16 mouse cellular contexts compared by ENCODE assay signal in the genomic region with DNA sequence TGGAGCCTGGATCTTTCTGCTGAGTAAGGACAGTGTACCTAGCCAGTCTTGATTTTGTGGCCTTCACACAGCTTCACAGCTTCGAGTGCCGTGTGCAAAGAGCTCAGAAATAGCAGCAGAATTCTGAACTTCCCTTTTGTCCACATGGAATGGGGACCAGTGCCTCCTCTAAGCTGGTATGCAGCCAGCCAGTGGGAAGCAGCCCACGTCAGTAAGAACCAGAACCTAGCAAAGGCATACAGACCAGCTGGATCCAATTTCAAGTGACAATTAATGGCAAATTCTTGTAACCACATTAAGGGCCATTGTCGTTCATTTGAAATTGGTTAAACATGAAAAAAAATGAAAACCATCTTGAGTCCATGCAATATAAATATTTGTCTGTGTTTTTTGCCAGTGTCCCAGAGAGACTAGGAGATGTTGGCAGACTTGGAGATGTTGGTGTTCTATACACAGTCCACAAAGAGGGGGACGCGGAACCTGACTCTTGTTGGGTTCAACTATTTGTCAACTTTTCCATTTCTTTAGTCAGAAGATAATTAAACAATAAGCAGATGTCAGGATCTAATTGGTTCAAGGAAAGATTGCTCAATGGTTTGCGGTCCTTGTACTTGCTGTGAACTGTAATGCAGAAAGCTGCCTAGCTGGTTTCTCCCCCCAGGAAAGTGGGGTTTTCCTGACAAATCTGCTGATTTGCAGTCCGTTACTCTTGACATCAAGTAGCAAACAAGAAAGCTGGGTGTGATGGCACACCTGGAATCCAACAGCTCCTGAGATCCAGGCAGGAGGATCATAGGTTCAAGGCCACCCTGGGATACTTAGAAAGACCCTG.
A peak's percentile ranks its signal among the peaks of the same experiment; 100 is the strongest.
DNase-seq lines count a peak whose midpoint lies in the region; ATAC-seq and TF ChIP-seq lines count a peak whose summit lies in the region.
"Had no signal": no experiment of that assay in that cellular context is flagged by ENCODE, and none has a peak within 500 bp of the region (broad histone marks: within the 10 kb centered on the region; RNA-seq: fewer than 3 reads in every experiment).

No protein-coding gene starts in this region.

- H3K27me3 ChIP-seq in embryonic facial prominence, embryonic 15.5 days = peaks cover 9% of the 10 kb centered on the region; the same call in 1 of the 2 replicates
- H3K27me3 ChIP-seq in lung, embryonic 14.5 days (ENCODE audit: insufficient read depth, low read length) = no peaks in the 10 kb centered on the region
- no peaks in the 10 kb centered on the region for H3K27me3 ChIP-seq in midbrain, embryonic 11.5 days (ENCODE audit: control insufficient read depth, insufficient read depth, low read length)
- H3K27me3 ChIP-seq: neural tube, embryonic 12.5 days had no signal

- no peak overlapping the region for H3K27ac ChIP-seq in embryonic facial prominence, embryonic 15.5 days (replicated peaks)
- no peak overlapping the region for H3K27ac ChIP-seq in lung, embryonic 14.5 days (ENCODE audit: low read depth)
- no peak overlapping the region for H3K27ac ChIP-seq in midbrain, embryonic 11.5 days (ENCODE audit: low read depth, low read length)
- H3K27ac ChIP-seq: hindbrain, embryonic 10.5 days; neural tube, embryonic 12.5 days had no signal

- TF ChIP-seq CTCF in lung, embryonic 14.5 days (IDR thresholded peaks at IDR 0.05; ENCODE audit: low read depth) = no peak

- no peaks in the 10 kb centered on the region for H3K36me3 ChIP-seq in embryonic facial prominence, embryonic 15.5 days
- H3K36me3 ChIP-seq in lung, embryonic 14.5 days (ENCODE audit: insufficient read depth) = no peaks in the 10 kb centered on the region
- no peaks in the 10 kb centered on the region for H3K36me3 ChIP-seq in midbrain, embryonic 11.5 days (ENCODE audit: control insufficient read depth, insufficient read depth, low read length)
- H3K36me3 ChIP-seq: G1E; hindbrain, embryonic 10.5 days; neural tube, embryonic 12.5 days had no signal

- H3K4me1 ChIP-seq in embryonic facial prominence, embryonic 15.5 days = peaks cover 16% of the 10 kb centered on the region
- no peaks in the 10 kb centered on the region for H3K4me1 ChIP-seq in lung, embryonic 14.5 days (ENCODE audit: insufficient read depth)
- no peaks in the 10 kb centered on the region for H3K4me1 ChIP-seq in midbrain, embryonic 11.5 days (ENCODE audit: control insufficient read depth, insufficient read depth, low read length)
- H3K4me1 ChIP-seq: megakaryocyte, embryonic 14.5 days had no signal

- H3K4me3 ChIP-seq in embryonic facial prominence, embryonic 15.5 days (replicated peaks) = no peak overlapping the region
- no peak overlapping the region for H3K4me3 ChIP-seq in lung, embryonic 14.5 days (ENCODE audit: low read depth, low read length)
- H3K4me3 ChIP-seq in midbrain, embryonic 11.5 days (ENCODE audit: low read depth, low read length) = no peak overlapping the region
- H3K4me3 ChIP-seq: hindbrain, embryonic 10.5 days; megakaryocyte, embryonic 14.5 days; neural tube, embryonic 12.5 days had no signal

- H3K9ac ChIP-seq in embryonic facial prominence, embryonic 15.5 days = no peak overlapping the region
- H3K9ac ChIP-seq in lung, embryonic 14.5 days = no peak overlapping the region
- H3K9ac ChIP-seq in midbrain, embryonic 11.5 days (ENCODE audit: low read length) = no peak overlapping the region
- H3K9ac ChIP-seq: neural tube, embryonic 12.5 days had no signal

- DNase-seq in right cerebral cortex, adult 18-20 months = peak; percentile 12
- no peak for DNase-seq in right cerebral cortex, postnatal 4 days
- DNase-seq in lung, embryonic 14.5 days = peak; percentile 64
- DNase-seq in telencephalon, adult 2 months (ENCODE audit: low read depth, low spot score) = peak; percentile 22
- no peak for DNase-seq in heart, postnatal 14 days
- DNase-seq in midbrain, embryonic 11.5 days (ENCODE audit: low spot score, missing footprints) = no peak
- DNase-seq: adrenal gland, adult 8-10 months; cerebellum, adult 8-10 months; thymus, adult 2 months had no signal

- 26% methylated on average over 8 of the region's 8 CpGs for WGBS in embryonic facial prominence, embryonic 15.5 days
- 45% methylated on average over 8 of the region's 8 CpGs for WGBS in lung, embryonic 14.5 days
- 80% methylated on average over 8 of the region's 8 CpGs for WGBS in midbrain, embryonic 11.5 days

- ATAC-seq in embryonic facial prominence, embryonic 15.5 days (ENCODE audit: insufficient number of reproducible peaks, low FRiP score, low TSS enrichment, low read depth) = peak; percentile 80
- ATAC-seq in lung, embryonic 14.5 days (ENCODE audit: insufficient read depth) = peak; percentile 56; the same call in 1 of the 2 replicates
- ATAC-seq in midbrain, embryonic 11.5 days (ENCODE audit: low FRiP score) = no peak
- ATAC-seq: intestine, embryonic 16.5 days had no signal

- intact Hi-C loops in heart, postnatal 14 days (cut with DNase I) = no loop called here

- H3K4me2 ChIP-seq in embryonic facial prominence, embryonic 15.5 days (replicated peaks) = no peak overlapping the region
- H3K4me2 ChIP-seq in lung, embryonic 14.5 days = no peak overlapping the region
- no peak overlapping the region for H3K4me2 ChIP-seq in midbrain, embryonic 11.5 days
- H3K4me2 ChIP-seq: liver, embryonic 11.5 days; neural tube, embryonic 12.5 days had no signal

- H3K9me3 ChIP-seq in embryonic facial prominence, embryonic 15.5 days (replicated peaks) = no peaks in the 10 kb centered on the region
- H3K9me3 ChIP-seq in lung, embryonic 14.5 days (ENCODE audit: low read depth, low read length) = no peaks in the 10 kb centered on the region
- no peaks in the 10 kb centered on the region for H3K9me3 ChIP-seq in midbrain, embryonic 11.5 days (ENCODE audit: control insufficient read depth, low read length)
- H3K9me3 ChIP-seq: G1E had no signal

Comparison
In these comparisons a context has a peak if more than half of its experiments do, and no peak if none do; other contexts are left out.
1. DNase-seq: peak in right cerebral cortex, adult 18-20 months (single experiment), lung, embryonic 14.5 days (single experiment) and telencephalon, adult 2 months (single experiment); none in right cerebral cortex, postnatal 4 days (single experiment), heart, postnatal 14 days (0 of 2) and midbrain, embryonic 11.5 days (single experiment).